Mouse (Mus musculus): ENCODE measurements around the gene Lrrn4.

DNA sequence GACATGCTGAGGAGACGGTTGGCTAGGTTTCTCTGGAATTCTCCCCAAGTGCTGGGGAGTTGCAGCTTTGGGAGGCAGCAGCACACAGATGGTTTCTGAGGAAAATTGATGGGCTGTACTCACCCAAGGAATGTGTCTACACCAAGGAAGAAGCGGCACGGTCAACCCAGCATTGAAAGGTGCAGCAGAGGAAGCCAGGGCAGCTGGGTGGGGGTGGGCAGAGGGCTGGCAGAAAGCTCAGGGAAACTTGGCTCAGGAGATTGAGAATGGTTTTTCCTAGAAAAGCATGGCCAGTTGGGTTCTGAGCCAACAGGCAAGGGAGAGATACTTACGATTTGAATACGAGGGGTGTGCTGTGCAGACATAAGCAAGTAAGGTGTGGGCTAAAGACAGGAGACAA is 13.1 kb upstream of the Lrrn4 start:
- TF ChIP-seq CTCF (conservative IDR thresholded peaks at IDR 0.05; ENCODE audit: insufficient read depth, insufficient read length, low read depth, low read length) (no peak), POLR2A (IDR thresholded peaks at IDR 0.05; ENCODE audit: low read depth, low read length) (no peak)
